Mouse (Mus musculus): ENCODE data around the gene Eno1. TPM values are rescaled to one million over a fixed set of nuclear protein-coding genes. Genes with fewer than 3 reads are reported as not detected.

The Eno1 gene
- polyA plus RNA-seq, 1 experiment from 2014 or later, result 1,728 TPM

DNA sequence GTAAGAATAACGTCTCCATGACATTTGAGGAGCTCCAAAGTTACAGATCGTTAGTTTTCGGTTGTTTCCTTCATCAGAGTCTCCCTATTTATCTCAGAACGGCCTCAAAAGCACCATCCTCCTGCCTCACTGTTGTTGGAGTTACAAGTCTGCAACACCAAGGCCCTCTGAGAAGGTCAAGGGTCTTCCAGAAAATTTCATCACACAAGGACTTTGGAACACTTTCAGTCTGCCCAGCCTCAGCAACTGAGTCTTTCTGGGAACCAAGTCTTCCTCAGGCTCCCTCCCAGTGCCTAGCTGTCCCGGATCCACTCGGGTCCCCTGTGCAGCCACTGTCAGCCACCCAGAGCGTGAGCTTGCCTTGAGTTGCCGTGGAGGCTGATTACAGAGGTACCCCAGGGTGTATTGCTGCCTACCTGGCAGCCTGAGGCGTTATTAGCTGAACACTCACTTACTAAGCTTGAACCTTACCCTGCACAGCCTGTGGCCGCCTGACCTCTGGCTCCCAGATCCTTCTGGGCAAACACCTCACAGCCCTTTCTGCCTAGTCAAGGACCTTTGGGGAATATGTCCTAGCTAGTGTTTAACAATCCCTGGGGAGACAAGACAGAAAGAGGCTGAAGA is 15.4 kb upstream of the Eno1 start:
- H3K27me3 ChIP-seq (ENCODE audit: control insufficient read depth, insufficient read depth, low read length), result no peaks in the 10 kb centered on the region
- H3K9ac ChIP-seq (ENCODE audit: low read depth, low read length), result no peak overlapping the region
- H3K4me2 ChIP-seq (replicated peaks; ENCODE audit: low read depth, low read length), result peak overlapping the region; percentile 21
- H3K9me3 ChIP-seq (ENCODE audit: control insufficient read depth, low read length), result no peaks in the 10 kb centered on the region
- 42% methylated on average over 10 of the region's 10 CpGs for WGBS
- ATAC-seq (ENCODE audit: low FRiP score, low TSS enrichment), result no peak
- no peaks in the 10 kb centered on the region for H3K4me1 ChIP-seq (ENCODE audit: control insufficient read depth, insufficient read depth, low read length)
- no peak overlapping the region for H3K4me3 ChIP-seq (ENCODE audit: low read length)
- H3K27ac ChIP-seq (ENCODE audit: low read depth, low read length), result no peak overlapping the region
- no peaks in the 10 kb centered on the region for H3K36me3 ChIP-seq (ENCODE audit: control insufficient read depth, insufficient read depth, low read length)

DNA sequence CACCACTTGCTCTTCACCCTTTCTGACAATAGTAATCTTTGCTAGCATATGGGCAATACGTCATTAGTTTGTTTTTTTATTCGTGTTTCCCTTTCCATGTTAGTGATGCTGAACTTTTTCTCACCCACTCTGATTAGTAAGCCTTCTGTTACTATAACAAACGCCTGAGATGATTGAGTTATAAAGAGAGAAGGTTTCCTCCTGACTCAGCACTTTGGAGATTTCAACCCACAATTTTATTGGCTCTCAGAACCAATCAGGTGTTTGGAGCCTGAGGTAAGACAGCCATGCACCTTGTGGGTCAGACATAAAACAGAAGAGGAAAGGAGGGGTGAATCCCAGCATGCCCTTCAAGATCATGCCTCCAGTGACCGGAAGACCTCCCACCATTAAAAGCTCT is 12.7 kb upstream of the Eno1 start:
- Histone ChIP-seq H3K4me3 (ENCODE audit: low read length) (no peak overlapping the region), H3K9me3 (ENCODE audit: control insufficient read depth, low read length) (no peaks in the 10 kb centered on the region)

DNA sequence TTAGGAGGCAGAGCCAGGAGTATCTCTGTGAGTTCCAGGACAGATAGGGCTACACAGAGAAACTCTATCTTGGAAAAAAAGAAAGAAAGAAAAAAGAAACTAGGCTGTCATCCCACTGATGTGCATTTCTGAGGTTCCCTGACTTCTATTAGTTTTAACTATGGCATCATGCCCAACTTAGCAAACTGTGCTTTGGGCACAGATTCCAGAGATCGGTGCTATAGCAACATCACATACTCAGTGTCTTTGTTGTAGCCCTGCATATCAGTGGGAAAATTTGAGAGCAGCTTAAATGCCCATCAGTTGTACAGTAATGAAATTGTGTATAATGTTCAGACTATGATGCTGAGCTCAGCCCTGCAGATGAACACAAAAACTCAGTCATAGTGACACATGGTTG is 10.8 kb upstream of the Eno1 start:
- ATAC-seq (ENCODE audit: low FRiP score, low TSS enrichment), result no peak
- 92% methylated on average over 1 of the region's 1 CpGs for WGBS
- no peak overlapping the region for H3K4me3 ChIP-seq (ENCODE audit: low read length)
- peaks cover 8% of the 10 kb centered on the region; the same call in 1 of the 2 replicates for H3K4me1 ChIP-seq (ENCODE audit: control insufficient read depth, insufficient read depth, low read length)
- no peak overlapping the region for H3K9ac ChIP-seq (ENCODE audit: low read depth, low read length)
- no peaks in the 10 kb centered on the region for H3K36me3 ChIP-seq (ENCODE audit: control insufficient read depth, insufficient read depth, low read length)
- no peaks in the 10 kb centered on the region for H3K27me3 ChIP-seq (ENCODE audit: control insufficient read depth, insufficient read depth, low read length)
- no peak overlapping the region for H3K4me2 ChIP-seq (replicated peaks; ENCODE audit: low read depth, low read length)
- no peak overlapping the region for H3K27ac ChIP-seq (ENCODE audit: low read depth, low read length)
- no peaks in the 10 kb centered on the region for H3K9me3 ChIP-seq (ENCODE audit: control insufficient read depth, low read length)

More for the DNA sequence above, 12.7 kb upstream of the Eno1 start:
- H3K9ac ChIP-seq (ENCODE audit: low read depth, low read length), result no peak overlapping the region
- no peak overlapping the region for H3K27ac ChIP-seq (ENCODE audit: low read depth, low read length)
- no peak for ATAC-seq (ENCODE audit: low FRiP score, low TSS enrichment)
- H3K4me2 ChIP-seq (replicated peaks; ENCODE audit: low read depth, low read length), result no peak overlapping the region
- no peaks in the 10 kb centered on the region for H3K36me3 ChIP-seq (ENCODE audit: control insufficient read depth, insufficient read depth, low read length)
- H3K4me1 ChIP-seq (ENCODE audit: control insufficient read depth, insufficient read depth, low read length), result no peaks in the 10 kb centered on the region
- H3K27me3 ChIP-seq (ENCODE audit: control insufficient read depth, insufficient read depth, low read length), result no peaks in the 10 kb centered on the region
- WGBS, result 88% methylated on average over 4 of the region's 4 CpGs

DNA sequence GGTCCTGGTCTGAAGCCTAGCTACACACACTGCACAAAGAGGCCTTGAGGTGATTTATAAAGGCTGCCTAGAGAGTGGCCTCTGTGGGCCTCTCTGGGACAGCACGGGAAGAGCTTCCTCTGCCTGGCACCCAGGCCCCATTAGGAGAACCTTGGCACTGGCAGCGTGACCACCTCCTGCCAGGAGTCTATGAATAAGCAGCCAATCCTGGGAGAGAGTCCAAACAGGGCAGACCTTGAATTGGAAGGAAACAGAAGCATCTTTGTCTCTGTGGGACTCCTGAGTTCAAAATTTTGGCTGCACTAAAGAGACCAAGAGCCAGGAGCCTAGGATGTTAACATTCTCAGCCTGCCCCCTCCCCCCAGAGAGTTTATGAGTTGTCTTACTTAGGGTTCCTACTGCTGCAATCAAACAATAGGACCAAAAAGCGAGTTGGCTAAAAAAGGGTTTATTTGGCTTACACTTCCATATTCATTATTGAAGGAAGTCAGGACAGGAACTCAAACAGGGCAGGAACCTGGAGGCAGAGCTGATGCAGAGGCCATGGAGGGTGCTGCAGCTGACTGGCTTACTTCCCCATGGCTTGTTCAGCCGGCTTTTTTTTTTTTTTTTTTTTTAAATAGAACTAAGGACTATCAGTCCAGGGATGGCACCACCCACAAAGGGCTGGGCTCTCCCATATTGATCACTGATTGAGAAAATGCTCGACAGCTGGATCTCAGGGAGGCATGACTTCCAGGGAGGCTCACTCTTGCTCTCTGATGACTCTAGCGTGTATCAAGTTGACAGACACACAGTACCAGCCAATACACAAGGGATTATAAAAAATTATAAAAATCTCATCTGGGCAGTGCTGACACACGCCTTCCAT is 9.5 kb upstream of the Eno1 start:
- ATAC-seq (ENCODE audit: low FRiP score, low TSS enrichment), result no peak
- Histone ChIP-seq H3K9ac (ENCODE audit: low read depth, low read length) (no peak overlapping the region), H3K27me3 (ENCODE audit: control insufficient read depth, insufficient read depth, low read length) (no peaks in the 10 kb centered on the region), H3K27ac (ENCODE audit: low read depth, low read length) (no peak overlapping the region), H3K4me1 (ENCODE audit: control insufficient read depth, insufficient read depth, low read length) (peaks cover 22% of the 10 kb centered on the region), H3K36me3 (ENCODE audit: control insufficient read depth, insufficient read depth, low read length) (no peaks in the 10 kb centered on the region), H3K4me3 (ENCODE audit: low read length) (no peak overlapping the region), H3K9me3 (ENCODE audit: control insufficient read depth, low read length) (no peaks in the 10 kb centered on the region), H3K4me2 (replicated peaks; ENCODE audit: low read depth, low read length) (no peak overlapping the region)
- WGBS, result 60% methylated on average over 7 of the region's 7 CpGs

DNA sequence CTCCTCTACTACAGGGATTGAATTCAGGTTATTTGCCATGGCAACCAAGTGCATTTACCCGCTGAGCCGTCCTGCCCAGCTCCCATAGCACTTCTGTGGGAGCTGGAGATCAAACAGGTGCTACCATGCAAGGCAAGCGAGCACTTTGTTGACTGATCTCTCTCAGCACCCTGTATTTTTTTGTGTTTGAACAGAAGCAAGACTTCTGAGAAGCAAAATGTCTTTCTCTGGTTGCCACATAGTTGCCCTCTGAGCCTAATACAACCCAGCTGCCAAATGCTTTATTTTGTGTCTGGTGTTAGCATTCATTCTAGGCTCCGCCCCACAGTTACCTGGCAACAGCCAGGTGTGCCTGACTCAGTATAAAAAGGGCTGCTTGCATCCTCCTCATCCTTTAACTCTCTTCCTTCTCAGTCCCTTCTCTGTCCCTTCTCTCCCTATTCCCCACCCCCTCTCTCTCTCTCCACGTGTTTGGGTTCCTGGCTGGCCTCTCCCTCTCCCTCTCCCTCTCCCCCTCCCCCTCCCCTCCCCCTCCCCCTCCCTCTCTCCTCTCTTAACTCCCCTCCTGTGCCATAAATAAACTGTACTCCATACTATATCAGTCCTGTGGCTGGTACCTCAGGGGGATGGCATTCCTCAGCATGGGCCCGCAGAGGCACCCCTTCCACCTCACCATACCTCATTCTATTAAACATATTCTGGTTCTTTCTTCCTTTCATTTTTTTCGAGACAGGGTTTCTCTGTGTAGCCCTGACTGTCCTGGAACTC is 7.8 kb upstream of the Eno1 start:
- H3K4me1 ChIP-seq (ENCODE audit: control insufficient read depth, insufficient read depth, low read length), result peaks cover 24% of the 10 kb centered on the region
- no peak overlapping the region for H3K4me2 ChIP-seq (replicated peaks; ENCODE audit: low read depth, low read length)
- no peak overlapping the region for H3K27ac ChIP-seq (ENCODE audit: low read depth, low read length)
- H3K9ac ChIP-seq (ENCODE audit: low read depth, low read length), result no peak overlapping the region
- 47% methylated on average over 7 of the region's 7 CpGs for WGBS
- ATAC-seq (ENCODE audit: low FRiP score, low TSS enrichment), result no peak
- H3K9me3 ChIP-seq (ENCODE audit: control insufficient read depth, low read length), result no peaks in the 10 kb centered on the region
- no peak overlapping the region for H3K4me3 ChIP-seq (ENCODE audit: low read length)
- H3K27me3 ChIP-seq (ENCODE audit: control insufficient read depth, insufficient read depth, low read length), result no peaks in the 10 kb centered on the region
- no peaks in the 10 kb centered on the region for H3K36me3 ChIP-seq (ENCODE audit: control insufficient read depth, insufficient read depth, low read length)

DNA sequence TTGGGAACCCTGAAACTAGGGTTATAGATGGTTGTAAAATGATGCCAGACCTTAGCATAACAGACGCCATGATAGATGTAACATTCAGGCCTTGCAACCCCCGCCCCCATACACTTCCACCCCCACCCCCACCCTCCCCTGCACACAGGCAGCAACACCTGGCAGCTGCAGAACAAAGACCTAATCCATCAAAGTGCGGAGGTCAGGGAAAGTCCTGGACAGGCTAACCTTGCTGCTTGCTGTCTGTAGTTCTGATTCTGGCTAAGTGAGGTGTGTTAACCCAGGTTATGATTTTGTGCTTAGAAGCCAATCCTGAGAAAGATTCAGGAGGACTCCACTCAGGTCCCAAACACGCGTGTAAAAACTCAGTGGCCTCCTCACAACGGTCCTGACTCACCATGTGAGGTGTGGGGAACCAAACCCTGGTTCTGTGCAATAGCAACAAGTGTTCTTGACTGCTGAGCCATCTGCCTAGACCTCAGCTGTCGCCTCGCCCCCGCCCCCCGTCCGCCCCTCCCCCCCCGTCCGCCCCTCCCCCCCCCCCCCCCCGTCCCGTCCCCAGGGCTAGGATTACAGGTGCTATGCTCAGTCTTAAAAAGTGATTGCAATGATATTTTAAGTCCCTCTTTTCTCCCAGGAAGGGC is 6.7 kb upstream of the Eno1 start:
- no peak overlapping the region for H3K9ac ChIP-seq (ENCODE audit: low read depth, low read length)
- H3K27ac ChIP-seq (ENCODE audit: low read depth, low read length), result peak overlapping the region; percentile 10; the same call in 1 of the 2 replicates
- ATAC-seq (ENCODE audit: low FRiP score, low TSS enrichment), result 0 out of 2 replicates have a peak, but pooled peaks have one; percentile 22
- no peaks in the 10 kb centered on the region for H3K9me3 ChIP-seq (ENCODE audit: control insufficient read depth, low read length)
- no peaks in the 10 kb centered on the region for H3K36me3 ChIP-seq (ENCODE audit: control insufficient read depth, insufficient read depth, low read length)
- no peaks in the 10 kb centered on the region for H3K27me3 ChIP-seq (ENCODE audit: control insufficient read depth, insufficient read depth, low read length)
- no peak overlapping the region for H3K4me3 ChIP-seq (ENCODE audit: low read length)
- peaks cover 24% of the 10 kb centered on the region for H3K4me1 ChIP-seq (ENCODE audit: control insufficient read depth, insufficient read depth, low read length)
- H3K4me2 ChIP-seq (replicated peaks; ENCODE audit: low read depth, low read length), result no peak overlapping the region
- 29% methylated on average over 8 of the region's 15 CpGs for whole genome bisulfite sequencing

DNA sequence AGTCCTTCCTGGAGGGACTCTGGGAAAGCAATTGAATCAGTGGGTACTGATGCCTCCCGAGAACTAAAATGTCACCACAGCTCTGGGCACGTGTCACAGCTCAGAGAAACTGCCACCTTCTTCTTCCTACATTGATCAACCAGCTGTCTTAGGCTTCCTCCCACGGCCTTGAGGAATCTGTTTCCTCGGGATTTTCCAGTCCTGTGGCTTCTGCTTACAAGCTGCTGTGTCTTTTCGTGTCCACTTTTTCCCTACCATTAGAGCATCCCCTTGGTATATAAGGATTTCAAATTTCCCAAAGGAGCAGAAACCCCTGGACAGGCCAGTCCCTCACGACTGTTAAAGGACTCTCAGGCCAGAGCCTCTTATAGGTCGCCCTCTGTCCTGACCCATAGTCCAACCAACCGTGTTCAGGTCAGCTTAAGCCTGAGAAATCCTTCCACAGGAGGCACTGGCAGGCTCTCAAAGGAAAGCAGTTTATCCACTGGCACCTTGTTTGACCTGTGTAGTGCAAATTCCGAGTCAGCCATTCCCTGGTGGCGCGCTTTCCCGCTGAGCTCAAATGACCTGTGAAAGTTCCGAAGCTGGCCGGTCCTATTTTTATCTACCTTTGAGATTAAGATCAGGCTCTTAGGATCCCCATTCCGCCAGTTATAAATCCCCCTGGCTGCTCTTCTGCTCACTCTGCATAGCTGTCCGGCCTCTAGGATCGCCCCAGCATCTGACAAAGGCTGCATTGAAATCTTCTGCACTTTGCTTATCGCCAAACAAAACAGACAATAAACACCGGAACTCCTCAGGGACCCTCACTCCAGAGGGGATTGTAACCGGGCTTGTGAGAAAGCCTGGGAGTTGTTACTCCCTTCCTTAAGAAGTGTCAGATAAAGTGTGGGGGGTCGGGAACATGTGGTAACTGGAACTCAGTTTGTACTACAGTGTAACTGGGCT is 5.8 kb upstream of the Eno1 start:
- H3K9ac ChIP-seq (ENCODE audit: low read depth, low read length), result no peak overlapping the region; the same call in 1 of the 2 replicates
- H3K36me3 ChIP-seq (ENCODE audit: control insufficient read depth, insufficient read depth, low read length), result no peaks in the 10 kb centered on the region
- peak overlapping the region; percentile 10; the same call in 1 of the 2 replicates for H3K27ac ChIP-seq (ENCODE audit: low read depth, low read length)
- WGBS, result 7% methylated on average over 21 of the region's 21 CpGs
- H3K4me3 ChIP-seq (ENCODE audit: low read length), result no peak overlapping the region
- H3K27me3 ChIP-seq (ENCODE audit: control insufficient read depth, insufficient read depth, low read length), result no peaks in the 10 kb centered on the region
- no peak overlapping the region for H3K4me2 ChIP-seq (replicated peaks; ENCODE audit: low read depth, low read length)
- H3K9me3 ChIP-seq (ENCODE audit: control insufficient read depth, low read length), result no peaks in the 10 kb centered on the region
- H3K4me1 ChIP-seq (ENCODE audit: control insufficient read depth, insufficient read depth, low read length), result peaks cover 24% of the 10 kb centered on the region
- ATAC-seq (ENCODE audit: low FRiP score, low TSS enrichment), result no peak

DNA sequence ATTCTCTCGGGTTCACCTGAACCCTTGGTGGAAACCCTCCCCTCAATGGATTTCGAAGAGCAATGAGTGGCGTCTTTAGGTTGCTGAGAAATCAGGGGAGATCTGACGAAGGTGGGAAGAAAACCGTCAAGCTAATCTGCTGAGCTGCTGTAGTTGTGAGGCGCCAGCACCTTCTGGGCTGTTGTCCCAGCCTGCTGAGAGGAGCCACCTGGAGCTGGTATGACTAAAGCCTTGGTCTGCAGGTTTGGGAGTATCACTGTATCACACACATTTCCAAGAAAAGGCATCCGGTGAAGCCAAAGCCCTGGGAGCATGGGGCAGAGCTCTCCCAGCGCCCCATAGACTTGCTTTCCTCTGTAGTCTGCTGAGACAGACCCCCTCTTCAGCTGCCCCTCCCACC is 4.7 kb upstream of the Eno1 start:
- no peak overlapping the region for H3K4me3 ChIP-seq (ENCODE audit: low read length)
- no peak overlapping the region for H3K4me2 ChIP-seq (replicated peaks; ENCODE audit: low read depth, low read length)
- H3K9ac ChIP-seq (ENCODE audit: low read depth, low read length), result no peak overlapping the region
- no peaks in the 10 kb centered on the region for H3K9me3 ChIP-seq (ENCODE audit: control insufficient read depth, low read length)
- no peaks in the 10 kb centered on the region for H3K36me3 ChIP-seq (ENCODE audit: control insufficient read depth, insufficient read depth, low read length)
- peaks cover 29% of the 10 kb centered on the region for H3K4me1 ChIP-seq (ENCODE audit: control insufficient read depth, insufficient read depth, low read length)
- H3K27ac ChIP-seq (ENCODE audit: low read depth, low read length), result no peak overlapping the region
- no peak for ATAC-seq (ENCODE audit: low FRiP score, low TSS enrichment)
- no peaks in the 10 kb centered on the region for H3K27me3 ChIP-seq (ENCODE audit: control insufficient read depth, insufficient read depth, low read length)
- WGBS, result 44% methylated on average over 8 of the region's 8 CpGs

Data from kidney, embryonic 14.5 days (tissue).